Mouse (Mus musculus) forebrain, embryonic 11.5 days (tissue): ENCODE measurements around the gene Mycn. TPM values are rescaled to one million over a fixed set of nuclear protein-coding genes. Genes with fewer than 3 reads are reported as not detected.

ENCODE experiments used
- ATAC-seq: fragments of 200-750 bp; cut with Nextera tagmentation; replicated peaks from 2 replicates; pipeline ENCODE4 v1.8.0; 2017; ENCODE audit warnings: moderate TSS enrichment; ENCODE audit not compliant: low FRiP score
- DNase-seq: peaks from one replicate; pipeline ENCODE4 v3.0.0-alpha.2; 2017; ENCODE audit warnings: low spot score
- H3K27ac ChIP-seq: fragments of 300-500 bp; sonication (generic); 2 replicates; pipeline ENCODE4 v1.5.1; 2014; ENCODE audit warnings: low read depth, low read length
- H3K27me3 ChIP-seq: fragments of 300-500 bp; sonication (generic); 2 replicates; pipeline ENCODE4 v1.6.1; 2014; ENCODE audit warnings: mild to moderate bottlenecking, low read length, mixed read lengths; ENCODE audit not compliant: control insufficient read depth, insufficient read depth
- H3K36me3 ChIP-seq: fragments of 300-500 bp; sonication (generic); 2 replicates; pipeline ENCODE4 v1.6.1; 2014; ENCODE audit warnings: mild to moderate bottlenecking, low read length, moderate library complexity, mixed read lengths; ENCODE audit not compliant: control insufficient read depth, insufficient read depth
- H3K4me1 ChIP-seq: fragments of 300-500 bp; sonication (generic); replicated peaks from 2 replicates; pipeline ENCODE4 v1.6.1; 2014; ENCODE audit warnings: low read length, mixed read lengths; ENCODE audit not compliant: control insufficient read depth, insufficient read depth
- H3K4me2 ChIP-seq: fragments of 300-500 bp; sonication (generic); 2 replicates; pipeline ENCODE4 v1.6.1; 2014; ENCODE audit warnings: low read depth, mild to moderate bottlenecking, low read length, moderate library complexity, mixed read lengths; ENCODE audit not compliant: severe bottlenecking
- H3K4me3 ChIP-seq: fragments of 300-500 bp; sonication (generic); 2 replicates; pipeline ENCODE4 v1.5.1; 2014; ENCODE audit warnings: low read depth, low read length
- H3K9ac ChIP-seq: fragments of 300-500 bp; sonication (generic); 2 replicates; pipeline ENCODE4 v1.6.1; 2014; ENCODE audit warnings: low read length
- H3K9me3 ChIP-seq: fragments of 300-500 bp; sonication (generic); 2 replicates; pipeline ENCODE4 v1.6.1; 2016; ENCODE audit warnings: low read length, mixed read lengths; ENCODE audit not compliant: control insufficient read depth
- WGBS: fragments of 180-500 bp; shearing (Covaris S2); extraction: QIAGEN DNeasy Blood & Tissue Kit; methylation state at CpG from one replicate; pipeline ENCODE4 v1.1.7; 2014; 5-methylcytosine and 5-hydroxymethylcytosine counted together
- polyA plus RNA-seq: library from polyadenylated mRNA; unstranded; fragments of >200 nt; fragmentation: Nextera tagmentation; extraction: Ambion mirVana; gene quantifications from 2 replicates; pipeline ENCODE4 v1.2.1, GENCODE M21; 2014

Mycn gene
- polyA plus RNA-seq: 144 and 155 TPM in 2 replicates

DNA sequence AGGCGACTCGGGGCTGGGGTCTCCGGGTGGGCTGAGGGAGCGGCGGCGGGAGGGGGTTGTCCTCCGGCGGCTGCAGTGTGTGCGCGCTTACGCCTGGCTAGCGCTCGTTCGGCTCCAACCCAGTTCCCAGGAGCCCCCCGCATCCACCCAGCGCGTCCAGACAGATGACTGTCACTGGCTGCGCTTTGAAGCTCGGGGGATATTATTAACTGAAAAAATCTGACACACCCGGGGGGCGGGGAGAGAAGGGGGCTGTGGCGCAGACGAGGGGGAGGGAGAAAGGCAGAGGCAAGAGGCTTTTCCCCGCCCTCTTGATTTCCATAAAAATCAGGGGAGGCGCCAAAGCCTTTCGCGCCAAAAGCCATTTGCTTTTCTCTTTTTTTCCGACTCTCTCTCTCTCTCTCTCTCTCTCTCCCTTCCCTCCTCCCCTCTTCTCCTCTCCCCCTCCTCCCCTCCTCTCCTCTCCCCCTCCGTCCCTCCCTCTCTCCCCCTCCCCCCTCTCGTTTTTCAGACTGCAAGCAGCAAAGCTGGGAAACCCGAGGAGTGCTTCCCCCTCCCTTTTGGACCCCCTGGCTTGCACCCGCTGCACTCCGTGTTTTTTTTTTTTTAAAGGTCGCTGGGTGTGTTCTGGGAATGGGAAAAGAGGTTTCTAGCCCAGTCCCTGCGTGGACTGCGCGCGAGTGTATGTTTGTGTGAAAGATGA lies at the start of gene Mycn:
Gene Mycn (minus strand): TSS at position 254 of the 703 bp plus-strand sequence.
- peaks cover 4% of the 10 kb centered on the region; the same call in 1 of the 2 replicates for H3K36me3 ChIP-seq
- no peaks in the 10 kb centered on the region for H3K9me3 ChIP-seq
- peak within 1 kb of the TSS; percentile 79 for H3K9ac ChIP-seq
- peaks cover 3% of the 10 kb centered on the region; the same call in 1 of the 2 replicates for H3K4me1 ChIP-seq
- H3K27ac ChIP-seq: peak within 1 kb of the TSS; percentile 96
- peak within 1 kb of the TSS; percentile 74 for H3K4me3 ChIP-seq
- peak within 1 kb of the TSS; percentile 64 for H3K4me2 ChIP-seq
- no peaks in the 10 kb centered on the region for H3K27me3 ChIP-seq
- WGBS: under 1% methylated on average over 33 of the region's 38 CpGs
- DNase-seq (peak; percentile 95), ATAC-seq (peak; percentile 81)

DNA sequence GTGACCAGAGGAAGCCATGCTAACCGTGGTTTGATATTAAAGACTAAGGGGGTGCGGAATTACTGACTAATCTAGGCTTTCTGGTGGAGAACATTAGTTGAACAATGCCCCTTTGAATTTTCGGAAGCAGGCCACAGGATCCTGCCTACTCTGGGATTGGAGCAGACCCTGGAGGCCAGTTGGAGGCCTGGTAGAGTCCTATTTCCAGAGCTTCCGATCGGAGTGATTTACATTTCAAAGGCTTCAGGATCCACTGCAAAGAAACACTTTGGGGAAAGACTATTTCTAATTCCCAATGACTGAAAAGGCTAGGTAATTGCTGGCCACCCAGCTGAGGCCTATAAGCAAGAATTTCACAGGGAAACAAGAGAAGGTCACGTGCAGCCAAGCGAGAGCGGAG lies 45.7 kb upstream of the Mycn start:
- H3K27me3 ChIP-seq: no peaks in the 10 kb centered on the region
- H3K36me3 ChIP-seq: no peaks in the 10 kb centered on the region
- no peaks in the 10 kb centered on the region for H3K4me1 ChIP-seq
- H3K9me3 ChIP-seq: no peaks in the 10 kb centered on the region
- 71% methylated on average over 8 of the region's 8 CpGs for WGBS
- DNase-seq (no peak), ATAC-seq (no peak)
- no peak overlapping the region for H3K27ac ChIP-seq
- no peak overlapping the region for H3K9ac ChIP-seq
- H3K4me2 ChIP-seq: no peak overlapping the region
- no peak overlapping the region for H3K4me3 ChIP-seq

DNA sequence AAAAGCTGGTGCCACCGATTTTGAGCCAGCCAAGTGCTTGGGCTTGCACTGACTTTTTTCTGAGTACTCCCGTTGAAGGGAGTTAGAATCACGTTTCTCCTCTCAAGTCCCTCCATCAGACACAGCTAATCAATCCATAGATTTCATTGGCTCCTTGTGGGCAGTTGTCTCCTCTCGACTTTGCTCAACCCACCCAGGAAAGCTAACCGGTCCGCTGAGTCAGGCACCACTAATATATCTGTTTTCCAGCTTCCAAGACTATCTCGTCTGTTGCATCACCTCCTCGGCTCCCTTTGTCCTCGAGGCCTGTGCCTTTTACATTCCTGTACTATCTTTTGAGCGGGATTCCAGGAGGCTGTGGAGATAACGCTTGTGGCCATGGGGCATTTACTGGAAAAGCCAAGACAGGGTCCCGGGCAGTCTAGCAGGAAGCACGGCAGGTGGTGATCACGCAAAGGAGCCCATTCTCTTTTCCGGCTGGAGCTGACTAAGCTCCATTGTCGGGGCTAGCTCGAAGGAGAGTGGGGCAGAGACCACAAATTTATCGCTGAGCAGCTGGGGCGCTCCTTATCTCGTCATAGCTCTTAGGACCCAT lies 45.0 kb upstream of the Mycn start:
- Histone ChIP-seq H3K9me3 (no peaks in the 10 kb centered on the region), H3K4me2 (no peak overlapping the region), H3K27me3 (no peaks in the 10 kb centered on the region), H3K4me3 (no peak overlapping the region), H3K36me3 (no peaks in the 10 kb centered on the region), H3K9ac (no peak overlapping the region), H3K4me1 (no peaks in the 10 kb centered on the region), H3K27ac (no peak overlapping the region)
- WGBS: 80% methylated on average over 20 of the region's 20 CpGs
- DNase-seq (no peak), ATAC-seq (no peak)

DNA sequence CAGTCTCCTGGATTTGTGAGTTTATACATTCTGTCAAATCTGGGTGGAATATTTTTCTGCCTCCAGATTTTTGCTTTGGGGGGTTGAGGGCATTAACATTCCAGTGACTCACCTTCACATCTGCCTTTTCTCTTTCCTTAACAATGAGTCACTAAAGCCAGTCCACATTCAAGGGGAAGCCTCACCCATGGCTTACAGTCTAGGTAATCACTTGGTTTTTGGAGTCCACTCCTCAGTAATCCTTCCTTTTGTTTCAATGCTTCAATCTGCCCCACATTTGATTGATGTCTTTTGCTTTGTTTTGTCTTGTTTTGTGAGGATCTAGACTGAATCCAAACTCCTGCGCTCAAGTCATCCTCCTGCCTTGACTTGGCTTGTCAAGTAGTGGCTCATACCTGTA lies 41.3 kb upstream of the Mycn start:
- Histone ChIP-seq H3K4me2 (no peak overlapping the region), H3K36me3 (no peaks in the 10 kb centered on the region), H3K9ac (no peak overlapping the region), H3K9me3 (no peaks in the 10 kb centered on the region), H3K4me1 (no peaks in the 10 kb centered on the region), H3K27ac (no peak overlapping the region), H3K4me3 (no peak overlapping the region), H3K27me3 (no peaks in the 10 kb centered on the region)
- ATAC-seq (no peak), DNase-seq (no peak)
- 82% methylated on average over 1 of the region's 1 CpGs for WGBS

DNA sequence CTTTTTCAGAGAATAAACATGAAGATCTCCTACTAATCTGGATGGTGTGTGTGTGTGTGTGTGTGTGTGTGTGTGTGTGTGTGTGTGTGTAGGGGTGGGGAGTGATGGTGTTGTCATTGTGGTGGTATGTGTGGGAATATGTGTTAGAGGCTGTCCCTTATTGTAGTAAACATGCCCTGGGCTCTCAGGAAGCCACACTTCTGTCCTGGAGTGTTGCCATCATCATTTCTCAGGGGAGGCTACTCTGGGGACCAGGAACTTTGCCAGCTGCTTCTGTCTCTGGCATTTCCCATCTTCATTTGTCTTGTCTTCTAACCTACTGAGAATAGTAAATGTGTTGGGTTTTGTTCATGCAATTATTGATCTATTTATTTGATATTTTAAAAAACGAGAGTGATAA lies 33.7 kb upstream of the Mycn start:
- WGBS: 86% methylated on average over 1 of the region's 1 CpGs
- Histone ChIP-seq H3K27me3 (no peaks in the 10 kb centered on the region), H3K4me1 (no peaks in the 10 kb centered on the region), H3K36me3 (no peaks in the 10 kb centered on the region), H3K4me3 (no peak overlapping the region), H3K9ac (no peak overlapping the region), H3K27ac (no peak overlapping the region), H3K9me3 (no peaks in the 10 kb centered on the region), H3K4me2 (no peak overlapping the region)
- DNase-seq (no peak), ATAC-seq (no peak)

DNA sequence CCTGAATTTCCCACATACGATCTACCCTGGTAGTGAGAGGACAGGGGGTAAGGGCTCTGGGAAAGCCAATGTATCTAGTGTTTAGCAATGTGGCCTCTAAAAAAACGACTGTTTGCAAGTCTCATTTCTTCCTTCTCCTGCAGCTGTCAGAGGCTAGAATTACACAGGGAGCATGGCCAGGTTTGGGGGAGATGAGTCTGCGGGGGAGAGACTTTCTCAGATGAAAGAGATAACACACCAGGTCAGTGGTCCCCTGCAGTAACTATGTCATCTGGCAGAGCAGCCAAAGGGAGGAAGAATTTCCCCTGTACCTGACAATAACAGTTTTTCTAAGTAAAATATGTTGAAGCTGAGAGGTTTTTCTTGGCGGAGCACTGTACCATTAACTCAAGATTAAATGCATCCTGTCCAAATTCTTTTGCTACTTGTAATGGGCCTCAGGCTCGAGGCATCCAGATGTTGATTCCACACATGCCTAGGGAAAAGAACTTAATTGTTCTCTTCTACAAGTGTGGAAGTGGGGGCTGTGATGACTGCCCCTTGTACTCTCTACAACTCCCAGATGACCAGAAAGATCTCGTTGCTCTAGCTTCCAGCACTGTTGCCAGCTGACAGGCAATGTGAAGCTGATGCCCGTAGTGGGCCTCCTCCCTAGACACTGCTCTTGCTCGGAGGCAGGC lies 31.2 kb upstream of the Mycn start:
- Histone ChIP-seq H3K9me3 (no peaks in the 10 kb centered on the region), H3K27ac (no peak overlapping the region), H3K9ac (no peak overlapping the region), H3K36me3 (no peaks in the 10 kb centered on the region), H3K4me1 (no peaks in the 10 kb centered on the region), H3K4me2 (no peak overlapping the region), H3K4me3 (no peak overlapping the region), H3K27me3 (no peaks in the 10 kb centered on the region)
- ATAC-seq: no peak
- WGBS: 70% methylated on average over 8 of the region's 8 CpGs
- DNase-seq: no peak

DNA sequence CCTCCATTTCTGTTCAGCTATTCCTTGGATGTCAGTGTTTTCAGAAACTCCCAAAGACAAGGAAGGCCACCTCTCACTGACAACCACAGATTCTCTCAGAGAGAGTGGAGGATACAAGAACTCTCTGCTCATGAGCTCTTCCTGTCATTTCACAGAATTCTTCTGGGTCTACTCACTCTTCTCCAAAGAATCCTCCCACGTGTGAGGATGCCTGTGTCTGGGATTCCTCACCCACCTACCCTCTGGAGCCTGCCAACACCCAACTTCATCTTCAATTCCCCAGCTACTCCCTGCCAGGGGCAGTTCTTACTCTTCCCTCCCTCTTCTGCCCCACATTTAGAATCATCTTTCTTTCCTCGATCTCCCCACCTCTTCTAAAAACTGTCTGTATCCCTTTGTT lies 26.2 kb upstream of the Mycn start:
- H3K9me3 ChIP-seq: no peaks in the 10 kb centered on the region
- ATAC-seq (no peak), DNase-seq (no peak)
- no peak overlapping the region for H3K4me2 ChIP-seq
- no peak overlapping the region for H3K4me3 ChIP-seq
- no peak overlapping the region for H3K27ac ChIP-seq
- H3K36me3 ChIP-seq: no peaks in the 10 kb centered on the region
- H3K27me3 ChIP-seq: no peaks in the 10 kb centered on the region
- 75% methylated on average over 2 of the region's 2 CpGs for WGBS
- no peak overlapping the region for H3K9ac ChIP-seq
- H3K4me1 ChIP-seq: no peaks in the 10 kb centered on the region

DNA sequence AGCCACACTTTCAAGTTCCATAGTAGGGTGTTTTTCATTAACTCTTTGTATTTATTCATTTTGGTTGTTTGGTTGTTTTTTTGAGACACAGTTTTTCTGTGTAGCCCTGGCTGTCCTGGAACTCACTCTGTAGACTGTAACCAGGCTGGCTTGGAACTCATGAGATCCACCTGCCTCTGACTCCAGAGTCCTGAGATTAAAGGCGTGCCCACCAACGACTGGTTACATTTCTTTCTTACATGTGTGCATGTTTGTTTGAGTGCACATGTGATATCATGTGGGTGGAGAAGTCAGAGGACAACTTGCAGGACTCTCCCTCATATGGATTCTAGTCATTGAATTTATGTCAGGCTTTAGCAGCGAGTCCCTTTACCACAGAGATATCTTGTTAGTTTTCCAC lies 23.1 kb upstream of the Mycn start:
- ATAC-seq (no peak), DNase-seq (no peak)
- Histone ChIP-seq H3K27ac (no peak overlapping the region), H3K9ac (no peak overlapping the region), H3K27me3 (no peaks in the 10 kb centered on the region), H3K36me3 (no peaks in the 10 kb centered on the region), H3K4me2 (no peak overlapping the region), H3K4me1 (no peaks in the 10 kb centered on the region), H3K4me3 (no peak overlapping the region), H3K9me3 (no peaks in the 10 kb centered on the region)
- 93% methylated on average over 3 of the region's 3 CpGs for WGBS
